In genomic region chr4:122996618-122997381, GRCm38 (mm10) we compare ENCODE assay signal across 8 mouse cellular contexts. TPM values are rescaled to one million over a fixed set of nuclear protein-coding genes. Genes with fewer than 3 reads are reported as not detected.
DNase-seq lines count a peak whose midpoint lies in the region; ATAC-seq and TF ChIP-seq lines count a peak whose summit lies in the region.

No protein-coding gene starts in this region.

- peak overlapping the region; percentile 64 for H3K9ac ChIP-seq in kidney, embryonic 14.5 days (ENCODE audit: low read depth, low read length)
- peak overlapping the region; percentile 96 for H3K9ac ChIP-seq in forebrain, embryonic 15.5 days (replicated peaks)
- peak overlapping the region; percentile 68 for H3K9ac ChIP-seq in kidney, postnatal 0 days (ENCODE audit: low read depth, low read length)

- H3K4me3 ChIP-seq in kidney, embryonic 14.5 days (ENCODE audit: low read length) = peak overlapping the region; percentile 75
- H3K4me3 ChIP-seq in forebrain, embryonic 15.5 days = peak overlapping the region; percentile 95
- peak overlapping the region; percentile 80 for H3K4me3 ChIP-seq in kidney, postnatal 0 days (replicated peaks; ENCODE audit: low read depth, low read length)

- no peak for DNase-seq in kidney, adult 8-10 months
- DNase-seq in ZHBTc4 (ENCODE audit: low read depth, low spot score) = peak; percentile 80
- peak; percentile 84 for DNase-seq in kidney, postnatal 0 days (ENCODE audit: low spot score)
- peak; percentile 43 to 51 for DNase-seq in lung, postnatal 4 days
- DNase-seq in spleen, postnatal 36 days (ENCODE audit: low spot score in 2 of 2) = peak; percentile 8 to 22
- no peak for DNase-seq in left cerebral cortex, postnatal 25 days (ENCODE audit: low spot score in 2 of 2)

- H3K36me3 ChIP-seq in kidney, embryonic 14.5 days (ENCODE audit: control insufficient read depth, insufficient read depth, low read length) = 0 out of 2 replicates have a peak, but pooled peaks cover 2% of the 10 kb centered on the region
- H3K36me3 ChIP-seq in forebrain, embryonic 15.5 days = peaks cover 17% of the 10 kb centered on the region
- no peaks in the 10 kb centered on the region for H3K36me3 ChIP-seq in kidney, postnatal 0 days (ENCODE audit: insufficient read depth, low read length)

- peak; percentile 30; the same call in 1 of the 2 replicates for TF ChIP-seq CTCF in kidney, postnatal 0 days (IDR thresholded peaks at IDR 0.05; ENCODE audit: low read depth)

- intact Hi-C loops in left cerebral cortex, postnatal 25 days (cut with DNase I) = loop anchor here (2.0 kb wide), 1 partner anchor 20 kb away; the partner anchor contains the start of gene Trit1

- H3K4me1 ChIP-seq in kidney, embryonic 14.5 days (ENCODE audit: control insufficient read depth, insufficient read depth, low read length) = peaks cover 7% of the 10 kb centered on the region; the same call in 1 of the 2 replicates
- H3K4me1 ChIP-seq in forebrain, embryonic 15.5 days = peaks cover 48% of the 10 kb centered on the region
- peaks cover 7% of the 10 kb centered on the region; the same call in 1 of the 2 replicates for H3K4me1 ChIP-seq in kidney, postnatal 0 days (replicated peaks; ENCODE audit: insufficient read depth, low read length)

- peak overlapping the region; percentile 74; the same call in 1 of the 2 replicates for H3K27ac ChIP-seq in kidney, embryonic 14.5 days (ENCODE audit: low read depth, low read length)
- H3K27ac ChIP-seq in forebrain, embryonic 15.5 days (replicated peaks) = peak overlapping the region; percentile 96
- peak overlapping the region; percentile 56; the same call in 1 of the 2 replicates for H3K27ac ChIP-seq in kidney, postnatal 0 days

- peak overlapping the region; percentile 97 for H3K4me2 ChIP-seq in kidney, embryonic 14.5 days (replicated peaks; ENCODE audit: low read depth, low read length)
- H3K4me2 ChIP-seq in forebrain, embryonic 15.5 days (replicated peaks) = peak overlapping the region; percentile 79
- peak overlapping the region; percentile 100 for H3K4me2 ChIP-seq in kidney, postnatal 0 days (ENCODE audit: low read length)

- H3K9me3 ChIP-seq in kidney, embryonic 14.5 days (ENCODE audit: control insufficient read depth, low read length) = no peaks in the 10 kb centered on the region
- H3K9me3 ChIP-seq in forebrain, embryonic 15.5 days = no peaks in the 10 kb centered on the region
- H3K9me3 ChIP-seq in kidney, postnatal 0 days (replicated peaks; ENCODE audit: low read length) = no peaks in the 10 kb centered on the region

- WGBS in kidney, embryonic 14.5 days = under 1% methylated on average over 47 of the region's 47 CpGs
- WGBS in forebrain, embryonic 15.5 days = under 1% methylated on average over 47 of the region's 47 CpGs
- under 1% methylated on average over 47 of the region's 47 CpGs for WGBS in kidney, postnatal 0 days

- peak; percentile 25; the same call in 1 of the 2 replicates for ATAC-seq in kidney, embryonic 14.5 days (ENCODE audit: low FRiP score, low TSS enrichment)
- peak; percentile 10 for ATAC-seq in forebrain, embryonic 15.5 days (replicated peaks)
- ATAC-seq in kidney, postnatal 0 days (replicated peaks; ENCODE audit: low FRiP score, low read depth) = peak; percentile 44; the same call in 1 of the 2 replicates

- H3K27me3 ChIP-seq in kidney, embryonic 14.5 days (ENCODE audit: control insufficient read depth, insufficient read depth, low read length) = peaks cover 10% of the 10 kb centered on the region; the same call in 1 of the 2 replicates
- no peaks in the 10 kb centered on the region for H3K27me3 ChIP-seq in forebrain, embryonic 15.5 days
- H3K27me3 ChIP-seq in kidney, postnatal 0 days (ENCODE audit: insufficient read depth, low read length) = peaks cover 3% of the 10 kb centered on the region; the same call in 1 of the 2 replicates

RNA-seq across cellular contexts. Expression of gene Mycl, which starts 1.3 kb away (rescaled TPM):
- polyA plus RNA-seq in kidney, embryonic 14.5 days (2014; fragmentation: Nextera tagmentation; extraction: Ambion mirVana) = 7.9 and 13.8 TPM in 2 replicates
- polyA plus RNA-seq in forebrain, embryonic 15.5 days (2015; fragmentation: Nextera tagmentation; extraction: Ambion mirVana) = 88.8 and 91.3 TPM in 2 replicates
- 6.5 and 7.1 TPM in 2 replicates for polyA plus RNA-seq in kidney, postnatal 0 days (2015; fragmentation: Nextera tagmentation; extraction: Ambion mirVana)
- 10 to 100 TPM; 11.0 to 14.2 TPM for total RNA-seq in left cerebral cortex, postnatal 25 days (2021)

RNA-seq across cellular contexts. Expression of gene Trit1, which starts 19.6 kb away (rescaled TPM):
- 15.8 and 21.7 TPM in 2 replicates for polyA plus RNA-seq in kidney, embryonic 14.5 days (2014; fragmentation: Nextera tagmentation; extraction: Ambion mirVana)
- polyA plus RNA-seq in forebrain, embryonic 15.5 days (2015; fragmentation: Nextera tagmentation; extraction: Ambion mirVana) = 31.6 and 33.5 TPM in 2 replicates
- 15.7 and 17.1 TPM in 2 replicates for polyA plus RNA-seq in kidney, postnatal 0 days (2015; fragmentation: Nextera tagmentation; extraction: Ambion mirVana)
- total RNA-seq in left cerebral cortex, postnatal 25 days (2021) = 10 to 100 TPM; 18.5 to 22.2 TPM

RNA-seq across cellular contexts. Expression of gene Mfsd2a, which starts 35.8 kb away (rescaled TPM):
- polyA plus RNA-seq in kidney, embryonic 14.5 days (2014; fragmentation: Nextera tagmentation; extraction: Ambion mirVana) = 3.1 and 3.4 TPM in 2 replicates
- polyA plus RNA-seq in forebrain, embryonic 15.5 days (2015; fragmentation: Nextera tagmentation; extraction: Ambion mirVana) = 33.4 and 35.4 TPM in 2 replicates
- 1.8 and 2.1 TPM in 2 replicates for polyA plus RNA-seq in kidney, postnatal 0 days (2015; fragmentation: Nextera tagmentation; extraction: Ambion mirVana)
- 10 to 100 TPM; 37.4 to 43.5 TPM for total RNA-seq in left cerebral cortex, postnatal 25 days (2021)

Comparison
In these comparisons a context has a peak if more than half of its experiments do, and no peak if none do; other contexts are left out.
1. DNase-seq: peak in ZHBTc4 (single experiment), kidney, postnatal 0 days (single experiment), lung, postnatal 4 days (2 of 2) and spleen, postnatal 36 days (2 of 2); none in kidney, adult 8-10 months (0 of 2) and left cerebral cortex, postnatal 25 days (0 of 2).
2. Peak in every context shown above with its lines, with median percentiles within 50 percentile points of each other: ATAC-seq, H3K27ac ChIP-seq, H3K4me2 ChIP-seq, H3K4me3 ChIP-seq and H3K9ac ChIP-seq.